Mouse (Mus musculus): ENCODE data around the gene Mettl7b. TPM values are rescaled to one million over a fixed set of nuclear protein-coding genes. Genes with fewer than 3 reads are reported as not detected.

The Mettl7b gene
- total and polyA plus RNA-seq, 3 experiments = 0.18 TPM; not detected in 2

- Histone ChIP-seq H3K4me3 (peak within 1 kb of the TSS; percentile 62), H3K36me3 (ENCODE audit: control insufficient read depth, insufficient read depth, low read length) (no peaks in the 10 kb centered on the region), H3K9ac (ENCODE audit: low read depth, low read length) (peak within 1 kb of the TSS; percentile 68), H3K27me3 (ENCODE audit: control insufficient read depth, insufficient read depth, low read length) (no peaks in the 10 kb centered on the region), H3K27ac (peak within 1 kb of the TSS; percentile 89), H3K79me2 (replicated peaks; ENCODE audit: control insufficient read depth, insufficient read depth, low read length) (no peaks in the 10 kb centered on the region), H3K4me1 (ENCODE audit: control insufficient read depth, insufficient read depth, low read length) (peaks cover 8% of the 10 kb centered on the region)
- TF ChIP-seq CTCF (IDR thresholded peaks at IDR 0.05) (no peak), POLR2A (IDR thresholded peaks at IDR 0.05; ENCODE audit: insufficient read depth, low read depth, low read length) (peak; percentile 76)
- peak; percentile 68 to 70 for DNase-seq
- 2% methylated on average over 26 of the region's 26 CpGs for WGBS
- intact Hi-C loops (cut with DNase I) = no loop called here
Observed at GRCm38 (mm10) chr10:128933574-128933973, 27.2 kb downstream of the Mettl7b start, which contains the start of gene Itga7. Gene Itga7, plus strand, starts transcription at chr10:128933818.

- peak; percentile 36 to 55 for DNase-seq
- Histone ChIP-seq H3K27ac (peak overlapping the region; percentile 89), H3K27me3 (ENCODE audit: control insufficient read depth, insufficient read depth, low read length) (no peaks in the 10 kb centered on the region), H3K79me2 (replicated peaks; ENCODE audit: control insufficient read depth, insufficient read depth, low read length) (no peaks in the 10 kb centered on the region), H3K4me3 (no peak overlapping the region), H3K4me1 (ENCODE audit: control insufficient read depth, insufficient read depth, low read length) (peaks cover 10% of the 10 kb centered on the region), H3K36me3 (ENCODE audit: control insufficient read depth, insufficient read depth, low read length) (no peaks in the 10 kb centered on the region), H3K9ac (ENCODE audit: low read depth, low read length) (no peak overlapping the region)
- intact Hi-C loops (cut with DNase I) = no loop called here
- no peak for TF ChIP-seq CTCF (IDR thresholded peaks at IDR 0.05)
- 0 out of 2 replicates have a peak, but pooled peaks have one; percentile 11 for TF ChIP-seq POLR2A (IDR thresholded peaks at IDR 0.05; ENCODE audit: insufficient read depth, low read depth, low read length)
- TF ChIP-seq EP300 (IDR thresholded peaks at IDR 0.05; ENCODE audit: insufficient read depth, low read depth, low read length) = no peak
- 34% methylated on average over 2 of the region's 2 CpGs for WGBS
Observed at GRCm38 (mm10) chr10:128931441-128931840, 29.3 kb downstream of the Mettl7b start.

GRCm38 (mm10) chr10:128929638-128930378 is 31.0 kb downstream of the Mettl7b start:
- H3K79me2 ChIP-seq (replicated peaks; ENCODE audit: control insufficient read depth, insufficient read depth, low read length) = no peaks in the 10 kb centered on the region
- peak overlapping the region; percentile 27 for H3K27ac ChIP-seq
- H3K9ac ChIP-seq (ENCODE audit: low read depth, low read length) = no peak overlapping the region
- no peak for DNase-seq
- no peaks in the 10 kb centered on the region for H3K27me3 ChIP-seq (ENCODE audit: control insufficient read depth, insufficient read depth, low read length)
- peaks cover 9% of the 10 kb centered on the region for H3K4me1 ChIP-seq (ENCODE audit: control insufficient read depth, insufficient read depth, low read length)
- no peak for TF ChIP-seq POLR2A (IDR thresholded peaks at IDR 0.05; ENCODE audit: insufficient read depth, low read depth, low read length)
- no peak for TF ChIP-seq CTCF (IDR thresholded peaks at IDR 0.05)
- no peak for TF ChIP-seq EP300 (IDR thresholded peaks at IDR 0.05; ENCODE audit: insufficient read depth, low read depth, low read length)
- intact Hi-C loops (cut with DNase I) = no loop called here
- WGBS = 51% methylated on average over 7 of the region's 7 CpGs
- H3K36me3 ChIP-seq (ENCODE audit: control insufficient read depth, insufficient read depth, low read length) = no peaks in the 10 kb centered on the region
- H3K4me3 ChIP-seq = no peak overlapping the region

DNA sequence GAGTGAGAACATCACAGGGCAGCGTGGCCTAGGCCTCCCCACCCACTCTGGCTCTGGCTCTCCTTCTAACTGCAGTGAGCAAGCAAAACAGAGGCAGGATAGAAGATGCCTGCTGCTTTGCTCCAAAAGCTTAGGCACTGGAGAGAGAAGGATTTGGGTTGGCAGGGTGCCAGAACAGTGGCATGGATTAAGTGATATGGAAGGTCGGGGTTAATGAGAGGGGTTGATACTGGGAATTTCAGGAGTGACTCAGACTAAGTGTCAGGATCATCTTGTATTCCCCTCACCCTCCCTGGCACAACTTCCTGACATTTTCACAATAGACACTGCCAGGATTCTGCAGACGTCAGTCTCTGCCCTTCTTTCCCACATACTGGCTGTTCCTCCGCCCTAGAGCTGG is 32.4 kb downstream of the Mettl7b start:
- Histone ChIP-seq H3K27ac (peak overlapping the region; percentile 23; the same call in 1 of the 2 replicates), H3K79me2 (replicated peaks; ENCODE audit: control insufficient read depth, insufficient read depth, low read length) (no peaks in the 10 kb centered on the region), H3K9ac (ENCODE audit: low read depth, low read length) (no peak overlapping the region), H3K36me3 (ENCODE audit: control insufficient read depth, insufficient read depth, low read length) (no peaks in the 10 kb centered on the region), H3K4me1 (ENCODE audit: control insufficient read depth, insufficient read depth, low read length) (peaks cover 12% of the 10 kb centered on the region), H3K27me3 (ENCODE audit: control insufficient read depth, insufficient read depth, low read length) (no peaks in the 10 kb centered on the region), H3K4me3 (no peak overlapping the region)
- intact Hi-C loops (cut with DNase I) = no loop called here
- TF ChIP-seq POLR2A (IDR thresholded peaks at IDR 0.05; ENCODE audit: insufficient read depth, low read depth, low read length) (no peak), CTCF (IDR thresholded peaks at IDR 0.05) (no peak), EP300 (IDR thresholded peaks at IDR 0.05; ENCODE audit: insufficient read depth, low read depth, low read length) (no peak)
- DNase-seq = no peak
- WGBS = 37% methylated on average over 4 of the region's 4 CpGs

DNA sequence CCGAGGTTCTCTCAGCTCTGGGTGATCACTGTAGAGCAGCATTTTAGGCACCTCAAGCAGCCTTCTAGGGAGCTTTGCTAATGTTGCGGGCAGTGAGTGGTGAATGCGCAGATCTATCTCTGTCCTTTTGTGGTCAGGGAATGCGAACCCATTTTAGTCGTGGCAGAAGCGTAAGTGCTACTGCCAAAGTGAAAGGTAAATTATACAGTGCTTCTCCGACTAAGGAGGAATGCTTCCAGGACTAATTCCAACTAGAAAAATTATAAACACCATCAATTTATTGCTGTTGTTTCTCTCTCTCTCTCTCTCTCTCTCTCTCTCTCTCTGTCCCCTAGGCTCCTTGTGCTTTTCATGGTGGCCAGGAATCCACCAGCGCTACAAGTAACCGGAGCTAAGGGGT is 36.9 kb downstream of the Mettl7b start, which contains the start of gene Bloc1s1:
Bloc1s1 (minus strand) TSS at position 101 of the 400 bp plus-strand sequence.
- H3K27me3 ChIP-seq (ENCODE audit: control insufficient read depth, insufficient read depth, low read length) = no peaks in the 10 kb centered on the region
- H3K4me1 ChIP-seq (ENCODE audit: control insufficient read depth, insufficient read depth, low read length) = peaks cover 17% of the 10 kb centered on the region
- H3K4me3 ChIP-seq = peak within 1 kb of the TSS; percentile 95
- intact Hi-C loops (cut with DNase I) = no loop called here
- H3K79me2 ChIP-seq (replicated peaks; ENCODE audit: control insufficient read depth, insufficient read depth, low read length) = no peaks in the 10 kb centered on the region
- no peak for DNase-seq
- peak within 1 kb of the TSS; percentile 90 for H3K9ac ChIP-seq (ENCODE audit: low read depth, low read length)
- 41% methylated on average over 9 of the region's 9 CpGs for WGBS
- no peaks in the 10 kb centered on the region for H3K36me3 ChIP-seq (ENCODE audit: control insufficient read depth, insufficient read depth, low read length)
- H3K27ac ChIP-seq = peak within 1 kb of the TSS; percentile 98
- TF ChIP-seq POLR2A (IDR thresholded peaks at IDR 0.05; ENCODE audit: insufficient read depth, low read depth, low read length) = no peak

DNA sequence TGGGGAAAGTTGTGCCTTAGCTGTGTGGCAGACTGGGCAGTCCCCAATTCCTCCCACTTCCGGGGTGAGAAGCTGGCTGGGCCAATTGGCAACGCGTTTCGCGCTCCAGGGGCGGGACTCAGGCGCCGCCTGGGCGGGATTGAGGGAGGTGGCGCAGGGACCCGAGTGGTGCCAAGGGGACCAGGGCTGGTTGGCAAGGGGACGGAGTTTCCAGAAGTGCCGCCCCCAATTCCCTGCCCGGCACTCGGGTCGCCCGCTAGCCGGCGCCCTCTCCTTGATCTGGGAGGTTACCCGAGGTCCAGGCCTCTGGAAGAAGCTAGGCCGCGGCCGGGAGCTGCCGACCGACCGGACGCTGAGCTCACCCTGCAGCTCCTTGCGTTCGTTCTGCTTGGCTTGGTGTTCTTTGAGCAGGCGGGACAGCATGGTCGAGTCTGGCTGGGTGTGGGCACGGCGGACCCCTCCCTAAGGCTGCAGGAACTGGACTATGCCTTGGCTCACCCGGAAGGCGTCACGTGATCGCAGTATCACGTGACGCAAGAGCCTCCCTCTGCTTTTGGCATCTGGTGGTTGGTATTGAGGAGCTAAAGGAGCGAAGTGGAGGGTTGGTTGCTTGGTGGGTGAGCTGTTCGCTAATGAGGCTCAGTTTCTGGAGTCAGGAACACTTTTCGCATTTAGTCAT is 37.6 kb downstream of the Mettl7b start:
- intact Hi-C loops (cut with DNase I) = no loop called here
- Histone ChIP-seq H3K9ac (ENCODE audit: low read depth, low read length) (peak overlapping the region; percentile 90), H3K79me2 (replicated peaks; ENCODE audit: control insufficient read depth, insufficient read depth, low read length) (no peaks in the 10 kb centered on the region), H3K27me3 (ENCODE audit: control insufficient read depth, insufficient read depth, low read length) (no peaks in the 10 kb centered on the region), H3K4me1 (ENCODE audit: control insufficient read depth, insufficient read depth, low read length) (peaks cover 13% of the 10 kb centered on the region), H3K27ac (peak overlapping the region; percentile 98), H3K4me3 (peak overlapping the region; percentile 95), H3K36me3 (ENCODE audit: control insufficient read depth, insufficient read depth, low read length) (no peaks in the 10 kb centered on the region)
- DNase-seq = peak; percentile 96 to 97
- TF ChIP-seq CTCF (IDR thresholded peaks at IDR 0.05) (peak; percentile 71), POLR2A (IDR thresholded peaks at IDR 0.05; ENCODE audit: insufficient read depth, low read depth, low read length) (peak; percentile 86), EP300 (IDR thresholded peaks at IDR 0.05; ENCODE audit: insufficient read depth, low read depth, low read length) (peak; percentile 53)
- WGBS = under 1% methylated on average over 42 of the region's 42 CpGs
